Mouse (Mus musculus) mature B cell (primary cell): ENCODE data around the gene Plcb3.

Source experiments
- in situ Hi-C: fragments of 300-500 bp; cut with MboI; formaldehyde crosslinking; loops from 2 replicates; pipeline ENCODE4 v1.14.3; 2019

The Plcb3 gene

DNA sequence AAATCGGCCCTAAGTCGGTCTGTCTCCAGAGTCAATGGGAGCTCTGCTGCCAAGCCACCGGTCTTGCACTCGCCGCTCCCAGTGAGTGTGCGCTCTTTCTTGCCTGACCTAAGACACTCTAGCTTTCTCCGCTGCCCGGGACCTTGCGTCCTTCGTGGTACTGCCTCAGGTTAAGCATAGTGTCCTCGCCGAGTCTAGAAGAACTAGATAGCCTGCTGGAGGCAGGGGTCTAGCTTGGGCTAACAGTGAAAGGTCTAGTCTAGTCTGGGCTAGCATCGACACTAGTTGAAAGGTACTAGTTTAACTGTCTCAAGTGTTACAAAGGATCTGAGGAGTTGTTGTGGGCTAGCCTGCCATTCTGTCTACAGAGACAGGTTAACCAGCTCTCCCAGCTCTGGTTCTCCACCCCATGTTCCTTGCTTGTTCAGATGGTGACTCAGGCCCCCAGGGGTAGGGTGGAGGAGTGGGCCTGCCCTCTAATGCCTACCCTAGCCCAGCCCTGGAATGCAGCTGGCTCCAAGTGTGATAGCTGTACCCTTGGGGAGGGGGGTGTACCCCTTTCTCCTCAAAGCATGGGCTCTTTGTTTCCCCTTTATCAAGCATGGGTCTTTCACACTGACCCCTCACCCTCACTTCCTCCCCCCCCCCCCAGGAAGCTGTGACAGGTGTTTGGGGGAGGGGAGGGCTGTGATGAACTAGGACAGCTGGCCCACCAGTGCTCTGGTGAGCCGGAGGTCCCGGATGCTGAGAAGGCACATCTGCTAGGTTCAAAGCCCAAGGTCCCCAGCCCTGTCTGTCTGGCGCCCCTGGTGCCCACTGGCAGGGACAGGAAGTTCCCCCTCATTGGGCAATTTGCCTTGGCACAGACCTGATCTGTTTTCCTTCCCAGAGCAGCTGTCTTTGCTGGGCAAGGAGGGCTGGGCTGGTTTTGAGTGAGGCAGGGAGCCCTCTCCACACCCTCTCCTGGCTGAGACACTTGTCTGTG lies at the start of gene Plcb3:
Plcb3 (minus strand) TSS at position 934 of the 985 bp plus-strand sequence.
- in situ Hi-C loops: no loop called here

DNA sequence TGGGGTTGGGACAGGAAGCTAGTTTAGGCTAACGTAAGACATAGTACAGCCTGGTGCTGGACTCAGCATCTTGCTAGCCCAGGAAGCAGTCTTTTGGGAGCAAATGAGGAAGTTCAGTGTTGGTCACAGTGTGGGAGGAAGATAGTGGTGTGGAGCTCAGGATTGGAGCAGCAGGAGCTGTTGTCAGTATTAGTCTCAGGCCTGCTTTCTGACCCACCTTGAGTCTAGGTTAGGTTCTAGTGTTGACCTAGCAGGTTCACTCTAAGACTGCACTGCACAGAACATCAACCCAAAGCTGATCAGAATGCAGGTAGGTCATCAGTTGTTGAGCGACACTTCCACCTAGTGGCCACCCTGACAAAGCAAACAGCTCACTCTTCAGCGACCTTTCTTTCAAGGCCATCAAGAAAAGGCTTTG lies 44.0 kb upstream of the Plcb3 start:
- in situ Hi-C loops: no loop called here

DNA sequence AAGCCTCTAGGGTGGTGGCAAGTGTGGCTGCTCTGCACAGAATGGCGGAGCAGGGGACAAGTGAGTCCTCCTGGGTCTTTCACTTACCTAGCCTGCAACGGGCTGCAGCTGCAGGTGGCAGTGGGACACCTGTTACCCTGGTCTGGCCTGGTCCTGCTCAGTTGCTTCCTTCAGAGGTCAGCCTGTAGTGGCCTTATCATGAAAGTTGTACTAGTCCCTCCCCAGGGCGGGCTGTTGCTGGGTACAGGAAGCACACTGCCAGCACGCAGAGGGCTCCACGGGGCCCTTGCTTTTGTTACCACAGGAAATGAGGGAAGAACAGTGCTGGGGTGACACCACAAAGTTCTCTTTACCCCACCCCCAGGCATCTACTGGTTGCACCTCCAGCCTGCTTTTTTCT lies 42.9 kb upstream of the Plcb3 start, which contains the start of gene Fermt3:
Fermt3 (minus strand) TSS at position 279 of the 400 bp plus-strand sequence.
- in situ Hi-C loops: no loop called here

- in situ Hi-C loops: no loop called here
These were observed 42.3 kb upstream of the Plcb3 start for GRCm38 (mm10) chr19:7018546-7018945.

- in situ Hi-C loops: no loop called here
These were observed 41.5 kb upstream of the Plcb3 start for GRCm38 (mm10) chr19:7017541-7018457.

DNA sequence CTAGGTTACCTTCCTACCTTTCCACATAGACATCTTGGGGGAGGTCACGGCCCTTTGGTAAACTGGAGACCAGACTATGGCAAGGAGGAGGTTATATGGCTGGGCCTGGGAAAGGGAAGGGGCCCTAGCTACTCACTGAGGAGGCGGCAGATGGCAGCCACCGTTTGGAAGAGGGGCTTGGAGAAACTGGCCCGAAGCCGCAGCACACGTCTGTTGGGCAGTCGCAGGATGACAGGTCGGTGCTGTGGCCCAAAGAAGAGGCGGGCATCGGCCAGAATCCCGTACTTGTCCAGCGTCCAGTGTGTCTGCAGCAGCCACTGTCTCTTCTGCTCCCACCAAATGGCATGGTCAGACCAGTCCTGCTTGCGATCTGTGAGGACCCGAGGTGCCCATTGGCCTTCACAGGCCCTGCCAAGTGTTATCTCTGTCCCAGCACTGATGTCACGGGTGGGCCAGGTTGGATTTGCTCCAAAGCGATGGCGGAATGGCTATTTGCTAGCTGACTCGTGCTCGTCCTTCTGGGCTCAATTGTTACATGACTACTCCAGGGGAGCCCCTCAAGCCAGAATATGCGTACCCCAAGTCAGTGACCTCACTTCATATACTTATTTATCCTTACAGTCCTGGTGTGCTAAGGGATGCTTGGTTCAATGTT lies 38.3 kb upstream of the Plcb3 start:
- in situ Hi-C loops: no loop called here

DNA sequence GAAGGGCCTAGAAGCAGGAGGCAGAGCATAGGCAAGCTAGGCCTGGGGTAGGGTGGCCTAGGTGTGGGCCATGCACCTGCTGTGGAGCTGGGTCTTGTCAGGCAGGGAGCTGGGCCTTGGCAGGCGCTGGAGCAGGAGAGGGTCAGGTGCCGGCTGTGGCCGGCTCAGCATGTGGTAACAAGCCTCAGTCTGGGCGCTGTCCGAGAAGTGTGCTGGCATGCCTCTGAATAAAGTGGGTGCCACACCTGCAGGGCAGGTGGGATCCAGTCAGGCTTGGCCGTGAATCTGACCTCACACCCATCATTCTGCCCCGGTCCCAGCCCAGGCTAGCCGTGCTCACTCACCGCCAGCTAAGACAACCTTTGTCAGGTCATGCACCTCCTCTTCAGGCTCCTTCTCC lies 37.7 kb upstream of the Plcb3 start:
- in situ Hi-C loops: no loop called here

DNA sequence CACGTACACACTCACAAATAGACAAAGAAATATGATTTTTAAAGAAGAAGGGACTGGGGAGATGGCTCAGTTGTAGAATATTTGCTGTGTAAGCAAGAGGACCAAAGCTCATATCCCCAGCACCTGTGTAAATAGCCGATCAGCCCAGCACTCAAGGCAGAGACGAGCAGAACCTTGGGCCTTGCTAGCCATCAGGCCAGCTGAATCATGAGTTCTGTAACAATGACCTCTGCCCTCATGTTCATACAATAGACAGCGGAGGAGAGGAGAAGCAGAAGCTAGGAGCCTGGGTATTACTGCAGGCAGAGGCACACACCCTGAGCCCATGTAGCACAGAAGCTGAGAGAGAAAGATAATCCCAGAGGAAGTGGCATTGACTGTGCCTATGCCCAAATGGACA lies 36.2 kb upstream of the Plcb3 start:
- in situ Hi-C loops: no loop called here

GRCm38 (mm10) chr19:7006892-7007593 lies 30.8 kb upstream of the Plcb3 start:
- in situ Hi-C loops: no loop called here

- in situ Hi-C loops: no loop called here
These were observed 23.2 kb upstream of the Plcb3 start for GRCm38 (mm10) chr19:6999360-7000063.

- in situ Hi-C loops: no loop called here
These were observed 21.5 kb upstream of the Plcb3 start for GRCm38 (mm10) chr19:6997721-6998290.

DNA sequence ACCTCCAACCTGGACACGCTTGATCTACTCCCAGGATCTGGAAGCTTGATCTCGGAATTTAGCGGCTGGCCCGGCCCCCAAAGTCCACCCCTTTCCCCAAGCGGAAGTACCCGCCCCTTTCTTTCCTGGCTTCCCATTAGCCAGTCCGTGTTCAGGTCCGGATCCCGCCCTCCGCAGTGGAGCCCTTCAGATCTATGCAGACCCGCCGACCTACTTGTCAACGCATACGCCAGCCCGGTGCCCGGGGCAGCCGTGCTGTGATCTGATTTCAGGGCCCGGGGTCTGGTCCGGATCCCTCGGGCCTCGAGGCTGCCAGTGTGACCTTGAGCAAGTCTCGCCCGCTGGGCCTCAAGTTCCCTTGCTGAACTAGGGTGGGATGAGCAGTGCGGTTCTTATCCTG lies 19.7 kb upstream of the Plcb3 start, which contains the start of the genes Nudt22 and Trpt1:
Nudt22 (minus strand) TSS at position 112 of the 400 bp plus-strand sequence.
Trpt1 (plus strand) TSS at position 126 of the 400 bp plus-strand sequence.
- in situ Hi-C loops: no loop called here

- in situ Hi-C loops: no loop called here
These were observed 19.2 kb upstream of the Plcb3 start for GRCm38 (mm10) chr19:6995255-6995991.

DNA sequence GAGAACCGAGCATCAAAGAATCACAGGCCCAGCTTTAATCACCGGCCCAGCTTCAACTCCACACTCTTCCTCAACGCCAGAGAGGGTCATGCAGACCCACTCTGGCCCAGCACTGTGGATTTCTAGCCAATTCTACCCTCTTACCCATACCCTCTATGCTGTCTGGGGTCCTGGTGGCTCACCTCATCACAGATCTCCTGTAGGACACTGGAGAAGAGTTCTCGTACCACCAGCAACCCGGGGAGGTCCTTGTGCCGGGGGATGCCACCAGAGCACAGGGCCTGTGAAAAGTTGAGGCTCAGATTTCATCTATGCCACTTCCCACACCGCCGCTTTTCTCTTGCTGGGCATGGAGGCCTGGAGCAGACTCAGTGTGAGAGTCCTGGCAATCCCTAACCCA lies 18.2 kb upstream of the Plcb3 start:
- in situ Hi-C loops: no loop called here

- in situ Hi-C loops: no loop called here
These were observed 17.7 kb upstream of the Plcb3 start for GRCm38 (mm10) chr19:6994002-6994401.

- in situ Hi-C loops: no loop called here
These were observed 16.9 kb upstream of the Plcb3 start for GRCm38 (mm10) chr19:6993011-6993770.

- in situ Hi-C loops: no loop called here
These were observed 16.0 kb upstream of the Plcb3 start, which contains the start of gene Dnajc4 for GRCm38 (mm10) chr19:6992011-6992858. Gene Dnajc4 (minus strand): TSS chr19:6992572.
